ENCODE assay signal across 20 mouse cellular contexts in genomic region chr11:62916765-62917164, GRCm38 (mm10). TPM values are rescaled to one million over a fixed set of nuclear protein-coding genes. Genes with fewer than 3 reads are reported as not detected.
"Had no signal": no experiment of that assay in that cellular context is flagged by ENCODE, and none has a peak within 500 bp of the region (broad histone marks: within the 10 kb centered on the region; RNA-seq: fewer than 3 reads in every experiment).

No protein-coding gene starts in this region.

- H3K36me3 ChIP-seq: intestine, embryonic 15.5 days; kidney, embryonic 15.5 days; lung, embryonic 15.5 days; midbrain, embryonic 12.5 days; midbrain, embryonic 15.5 days; neural tube, embryonic 13.5 days had no signal

- H3K4me2 ChIP-seq: intestine, embryonic 15.5 days; kidney, embryonic 15.5 days; lung, embryonic 15.5 days; midbrain, embryonic 12.5 days; midbrain, embryonic 15.5 days; neural tube, embryonic 13.5 days had no signal

- DNase-seq: kidney, adult 11 months; kidney, adult 8-10 months; kidney, postnatal 10 days; kidney, postnatal 36 days; layer of hippocampus, postnatal 36 days; lung, adult 18-20 months; retina, postnatal 1 day; right cerebral cortex, postnatal 25 days; spleen, adult 18-20 months; thymus, adult 18-20 months; thymus, postnatal 36 days had no signal

- H3K27me3 ChIP-seq: intestine, embryonic 15.5 days; kidney, embryonic 15.5 days; lung, embryonic 15.5 days; midbrain, embryonic 12.5 days; midbrain, embryonic 15.5 days had no signal

- H3K27ac ChIP-seq: intestine, embryonic 15.5 days; kidney, embryonic 15.5 days; left cerebral cortex, adult 2 months; lung, embryonic 15.5 days; macrophage; midbrain, embryonic 12.5 days; midbrain, embryonic 15.5 days; neural tube, embryonic 13.5 days had no signal

- H3K4me3 ChIP-seq: intestine, embryonic 15.5 days; kidney, embryonic 15.5 days; left cerebral cortex, adult 2 months; lung, embryonic 15.5 days; midbrain, embryonic 12.5 days; midbrain, embryonic 15.5 days; myocyte; neural tube, embryonic 13.5 days had no signal

- H3K9ac ChIP-seq: intestine, embryonic 15.5 days; kidney, embryonic 15.5 days; lung, embryonic 15.5 days; midbrain, embryonic 12.5 days; midbrain, embryonic 15.5 days; neural tube, embryonic 13.5 days had no signal

- H3K9me3 ChIP-seq: intestine, embryonic 15.5 days; kidney, embryonic 15.5 days; lung, embryonic 15.5 days; midbrain, embryonic 12.5 days; midbrain, embryonic 15.5 days had no signal

- ATAC-seq: intestine, embryonic 15.5 days; midbrain, embryonic 15.5 days had no signal

RNA-seq across cellular contexts. Expression of gene Cdrt4, which starts 34.2 kb away (rescaled TPM):
- polyA plus RNA-seq: intestine, embryonic 15.5 days; kidney, embryonic 15.5 days; macrophage; midbrain, embryonic 12.5 days; midbrain, embryonic 15.5 days; myocyte; neural tube, embryonic 13.5 days had no signal
